Mouse (Mus musculus): ENCODE measurements around the gene Ablim1. TPM values are rescaled to one million over a fixed set of nuclear protein-coding genes. Genes with fewer than 3 reads are reported as not detected.

The Ablim1 gene
- total and polyA plus RNA-seq, 2 experiments from 2014 or later: 47.8 to 76.9 TPM

DNA sequence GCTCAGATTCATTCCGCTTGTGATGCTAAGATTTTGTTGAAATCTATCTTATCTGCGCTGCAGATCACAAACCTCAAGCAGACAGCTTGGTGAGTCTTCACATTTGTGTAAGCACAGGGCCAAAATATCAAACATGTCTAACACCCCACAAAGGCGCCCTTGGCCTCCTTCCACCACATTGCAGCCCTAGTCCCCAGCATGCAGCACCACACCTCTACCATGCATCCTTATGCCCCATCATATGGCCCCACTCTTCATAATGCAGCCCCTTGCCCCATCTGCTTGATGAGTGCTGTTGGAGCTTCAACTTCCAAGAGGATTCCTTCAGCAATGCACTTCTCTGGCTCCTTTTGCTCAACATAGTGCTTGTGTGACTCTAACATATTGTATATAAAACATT lies 85.6 kb downstream of the Ablim1 start:
- no peaks in the 10 kb centered on the region for H3K9me3 ChIP-seq (ENCODE audit: low read length)
- H3K4me1 ChIP-seq (ENCODE audit: insufficient read depth): no peaks in the 10 kb centered on the region
- H3K4me3 ChIP-seq (ENCODE audit: low read depth, low read length): no peak overlapping the region
- no peaks in the 10 kb centered on the region for H3K27me3 ChIP-seq (ENCODE audit: insufficient read depth, low read length)
- H3K36me3 ChIP-seq (ENCODE audit: insufficient read depth): no peaks in the 10 kb centered on the region
- no peak overlapping the region for H3K4me2 ChIP-seq (ENCODE audit: low read depth)
- H3K9ac ChIP-seq: no peak overlapping the region
- ATAC-seq (peak; percentile 86), DNase-seq (peak; percentile 69)
- no peak overlapping the region for H3K27ac ChIP-seq (ENCODE audit: low read depth, low read length)
- no peak for TF ChIP-seq CTCF (IDR thresholded peaks at IDR 0.05; ENCODE audit: low read depth)
- 75% methylated on average over 3 of the region's 3 CpGs for WGBS

DNA sequence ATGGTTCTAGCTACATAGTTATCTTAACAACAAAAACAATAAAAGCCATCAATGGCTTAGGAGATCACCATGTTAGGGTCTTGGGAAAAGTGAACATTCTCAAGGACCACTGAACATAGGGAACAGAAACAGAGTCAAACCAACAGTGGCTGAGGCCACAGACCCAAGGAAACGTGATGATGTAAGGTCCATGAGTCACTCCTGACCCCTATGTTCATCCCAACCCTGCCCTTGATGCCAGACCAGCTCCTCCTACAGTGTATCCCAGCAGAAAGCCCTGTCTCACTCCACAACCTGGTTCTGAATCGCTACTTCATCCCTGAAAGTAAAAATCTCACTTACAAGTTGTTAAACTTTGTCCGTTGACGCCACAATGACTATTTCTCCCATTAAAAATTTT lies 86.1 kb downstream of the Ablim1 start:
- no peak overlapping the region for H3K4me2 ChIP-seq (ENCODE audit: low read depth)
- H3K27me3 ChIP-seq (ENCODE audit: insufficient read depth, low read length): no peaks in the 10 kb centered on the region
- ATAC-seq (no peak), DNase-seq (no peak)
- no peaks in the 10 kb centered on the region for H3K9me3 ChIP-seq (ENCODE audit: low read length)
- H3K27ac ChIP-seq (ENCODE audit: low read depth, low read length): no peak overlapping the region
- no peak for TF ChIP-seq CTCF (IDR thresholded peaks at IDR 0.05; ENCODE audit: low read depth)
- H3K4me3 ChIP-seq (ENCODE audit: low read depth, low read length): no peak overlapping the region
- H3K9ac ChIP-seq: no peak overlapping the region
- H3K4me1 ChIP-seq (ENCODE audit: insufficient read depth): no peaks in the 10 kb centered on the region
- H3K36me3 ChIP-seq (ENCODE audit: insufficient read depth): no peaks in the 10 kb centered on the region
- 83% methylated on average over 4 of the region's 4 CpGs for WGBS

GRCm38 (mm10) chr19:57224390-57224789 lies 90.3 kb downstream of the Ablim1 start:
- Histone ChIP-seq H3K36me3 (ENCODE audit: insufficient read depth) (no peaks in the 10 kb centered on the region), H3K4me1 (ENCODE audit: insufficient read depth) (no peaks in the 10 kb centered on the region), H3K4me3 (ENCODE audit: low read depth, low read length) (no peak overlapping the region), H3K9me3 (ENCODE audit: low read length) (no peaks in the 10 kb centered on the region), H3K27me3 (ENCODE audit: insufficient read depth, low read length) (no peaks in the 10 kb centered on the region), H3K27ac (ENCODE audit: low read depth, low read length) (no peak overlapping the region), H3K9ac (no peak overlapping the region), H3K4me2 (ENCODE audit: low read depth) (no peak overlapping the region)
- 95% methylated on average over 5 of the region's 5 CpGs for WGBS
- no peak for ATAC-seq
- DNase-seq: no peak
- TF ChIP-seq CTCF (IDR thresholded peaks at IDR 0.05; ENCODE audit: low read depth): no peak

DNA sequence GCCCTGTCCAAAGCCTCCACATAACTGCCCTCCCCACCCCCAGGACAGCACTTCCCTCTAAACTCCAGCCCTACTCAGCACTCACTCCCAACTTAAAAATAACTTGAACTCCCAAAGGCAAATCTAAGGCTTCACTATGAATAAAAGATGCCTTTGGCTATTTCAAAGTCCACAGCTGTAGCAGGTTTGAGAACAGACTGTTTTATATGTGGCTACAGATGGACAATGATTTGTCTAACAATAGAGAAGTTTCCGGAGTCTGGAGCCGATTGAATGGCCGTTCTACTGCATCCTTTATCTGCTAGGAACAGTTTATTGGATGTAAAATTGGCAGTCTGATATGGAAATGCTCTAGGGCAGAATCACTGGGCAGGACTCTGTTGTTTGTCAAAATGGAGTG lies 91.0 kb downstream of the Ablim1 start:
- 48% methylated on average over 3 of the region's 3 CpGs for WGBS
- Histone ChIP-seq H3K9me3 (ENCODE audit: low read length) (no peaks in the 10 kb centered on the region), H3K4me1 (ENCODE audit: insufficient read depth) (no peaks in the 10 kb centered on the region), H3K27me3 (ENCODE audit: insufficient read depth, low read length) (no peaks in the 10 kb centered on the region), H3K36me3 (ENCODE audit: insufficient read depth) (no peaks in the 10 kb centered on the region), H3K9ac (no peak overlapping the region), H3K4me3 (ENCODE audit: low read depth, low read length) (no peak overlapping the region), H3K27ac (ENCODE audit: low read depth, low read length) (no peak overlapping the region), H3K4me2 (ENCODE audit: low read depth) (no peak overlapping the region)
- TF ChIP-seq CTCF (IDR thresholded peaks at IDR 0.05; ENCODE audit: low read depth): no peak
- ATAC-seq (no peak), DNase-seq (no peak)

DNA sequence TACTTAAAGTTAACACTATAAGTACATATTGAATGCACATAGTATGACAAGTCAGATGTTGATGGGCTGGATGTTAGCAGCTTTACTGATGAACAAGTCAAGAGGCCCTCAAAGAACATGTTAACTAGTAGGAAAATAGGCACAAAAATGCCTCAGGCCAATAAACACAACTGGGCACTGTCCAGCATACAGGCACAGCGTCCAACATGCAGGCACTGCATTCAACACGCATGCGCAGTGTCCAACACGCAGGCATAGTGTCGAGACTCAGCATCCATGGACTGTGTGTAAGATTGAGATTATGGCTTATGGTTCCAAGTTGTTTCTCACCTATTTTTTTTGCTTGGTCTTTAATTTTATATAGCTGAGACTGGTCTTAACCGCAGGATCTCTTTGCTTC lies 92.1 kb downstream of the Ablim1 start:
- no peaks in the 10 kb centered on the region for H3K27me3 ChIP-seq (ENCODE audit: insufficient read depth, low read length)
- no peak for TF ChIP-seq CTCF (IDR thresholded peaks at IDR 0.05; ENCODE audit: low read depth)
- H3K9me3 ChIP-seq (ENCODE audit: low read length): no peaks in the 10 kb centered on the region
- no peaks in the 10 kb centered on the region for H3K4me1 ChIP-seq (ENCODE audit: insufficient read depth)
- no peak for DNase-seq
- no peak for ATAC-seq
- H3K27ac ChIP-seq (ENCODE audit: low read depth, low read length): no peak overlapping the region
- no peak overlapping the region for H3K9ac ChIP-seq
- whole genome bisulfite sequencing: over 99% methylated on average over 6 of the region's 6 CpGs
- H3K36me3 ChIP-seq (ENCODE audit: insufficient read depth): no peaks in the 10 kb centered on the region
- H3K4me2 ChIP-seq (ENCODE audit: low read depth): no peak overlapping the region
- H3K4me3 ChIP-seq (ENCODE audit: low read depth, low read length): no peak overlapping the region

- no peak overlapping the region for H3K9ac ChIP-seq
- H3K4me3 ChIP-seq (ENCODE audit: low read depth, low read length): no peak overlapping the region
- no peaks in the 10 kb centered on the region for H3K36me3 ChIP-seq (ENCODE audit: insufficient read depth)
- H3K27ac ChIP-seq (ENCODE audit: low read depth, low read length): no peak overlapping the region
- no peaks in the 10 kb centered on the region for H3K4me1 ChIP-seq (ENCODE audit: insufficient read depth)
- 57% methylated on average over 7 of the region's 7 CpGs for WGBS
- TF ChIP-seq CTCF (IDR thresholded peaks at IDR 0.05; ENCODE audit: low read depth): no peak
- DNase-seq (no peak), ATAC-seq (no peak)
- no peaks in the 10 kb centered on the region for H3K27me3 ChIP-seq (ENCODE audit: insufficient read depth, low read length)
- H3K4me2 ChIP-seq (ENCODE audit: low read depth): no peak overlapping the region
- no peaks in the 10 kb centered on the region for H3K9me3 ChIP-seq (ENCODE audit: low read length)
Measured at GRCm38 (mm10) chr19:57221684-57222235, 93.0 kb downstream of the Ablim1 start.

GRCm38 (mm10) chr19:57219758-57220157 lies 95.0 kb downstream of the Ablim1 start:
- no peak for DNase-seq
- no peaks in the 10 kb centered on the region for H3K4me1 ChIP-seq (ENCODE audit: insufficient read depth)
- no peak overlapping the region for H3K27ac ChIP-seq (ENCODE audit: low read depth, low read length)
- no peaks in the 10 kb centered on the region for H3K36me3 ChIP-seq (ENCODE audit: insufficient read depth)
- H3K9me3 ChIP-seq (ENCODE audit: low read length): no peaks in the 10 kb centered on the region
- ATAC-seq: no peak
- no peak overlapping the region for H3K9ac ChIP-seq
- TF ChIP-seq CTCF (IDR thresholded peaks at IDR 0.05; ENCODE audit: low read depth): no peak
- no peaks in the 10 kb centered on the region for H3K27me3 ChIP-seq (ENCODE audit: insufficient read depth, low read length)
- H3K4me2 ChIP-seq (ENCODE audit: low read depth): no peak overlapping the region
- H3K4me3 ChIP-seq (ENCODE audit: low read depth, low read length): no peak overlapping the region
- WGBS: 76% methylated on average over 11 of the region's 11 CpGs

Measured in forebrain, postnatal 0 days (tissue).